Mouse (Mus musculus): Measurements from ENCODE around the gene Copz2. TPM values are rescaled to one million over a fixed set of nuclear protein-coding genes. Genes with fewer than 3 reads are reported as not detected.
A peak's percentile ranks its signal among the peaks of the same experiment; 100 is the strongest.
"Not testable (repeated sequence)": the region's sequence is repeated elsewhere in the genome, so short reads cannot be mapped to it uniquely, and the experiment has no call there.

The Copz2 gene
- total RNA-seq, 2 experiments from 2014 or later = 57.4 to 63.3 TPM

DNA sequence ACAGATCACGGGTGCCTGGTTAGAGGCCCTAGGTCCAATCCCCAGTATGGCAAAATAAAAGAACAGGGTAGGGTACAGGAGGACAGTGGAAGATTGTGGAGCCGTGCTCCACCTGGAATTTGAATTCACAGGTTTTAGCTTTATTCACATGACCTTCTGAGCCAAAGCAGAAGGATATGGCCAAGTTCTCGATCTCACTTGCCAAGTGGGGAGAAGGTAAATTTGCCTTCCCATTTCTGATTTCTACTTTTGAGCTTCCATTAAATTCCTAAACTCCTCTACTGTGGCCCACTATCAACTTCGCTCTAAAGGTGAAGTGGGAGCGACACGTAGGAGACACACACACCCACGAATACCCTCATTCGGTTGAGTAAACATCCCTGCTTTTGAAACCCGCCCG lies 20.8 kb upstream of the Copz2 start:
- no peak for DNase-seq

DNA sequence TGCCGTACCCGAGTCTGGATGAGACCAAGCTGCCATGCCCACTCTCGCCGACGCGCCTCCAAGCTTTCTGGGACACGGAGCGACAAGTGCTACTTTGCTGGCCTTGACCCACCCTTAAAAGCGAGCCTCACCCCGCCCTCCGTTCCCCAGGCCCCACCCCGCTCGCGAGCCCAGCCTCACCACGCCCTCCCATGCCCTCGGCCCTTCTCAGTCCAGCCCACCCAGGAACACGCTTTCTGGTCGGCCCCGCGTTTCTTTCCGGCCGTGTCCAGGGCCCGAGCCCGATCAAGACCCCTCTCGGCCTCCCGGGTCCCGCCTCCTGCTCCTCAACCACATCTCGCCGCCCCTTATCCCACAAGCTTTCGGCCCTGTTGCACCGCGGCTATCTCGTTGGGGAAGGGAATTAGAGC lies 20.3 kb upstream of the Copz2 start:
- DNase-seq = peak; percentile 96

DNA sequence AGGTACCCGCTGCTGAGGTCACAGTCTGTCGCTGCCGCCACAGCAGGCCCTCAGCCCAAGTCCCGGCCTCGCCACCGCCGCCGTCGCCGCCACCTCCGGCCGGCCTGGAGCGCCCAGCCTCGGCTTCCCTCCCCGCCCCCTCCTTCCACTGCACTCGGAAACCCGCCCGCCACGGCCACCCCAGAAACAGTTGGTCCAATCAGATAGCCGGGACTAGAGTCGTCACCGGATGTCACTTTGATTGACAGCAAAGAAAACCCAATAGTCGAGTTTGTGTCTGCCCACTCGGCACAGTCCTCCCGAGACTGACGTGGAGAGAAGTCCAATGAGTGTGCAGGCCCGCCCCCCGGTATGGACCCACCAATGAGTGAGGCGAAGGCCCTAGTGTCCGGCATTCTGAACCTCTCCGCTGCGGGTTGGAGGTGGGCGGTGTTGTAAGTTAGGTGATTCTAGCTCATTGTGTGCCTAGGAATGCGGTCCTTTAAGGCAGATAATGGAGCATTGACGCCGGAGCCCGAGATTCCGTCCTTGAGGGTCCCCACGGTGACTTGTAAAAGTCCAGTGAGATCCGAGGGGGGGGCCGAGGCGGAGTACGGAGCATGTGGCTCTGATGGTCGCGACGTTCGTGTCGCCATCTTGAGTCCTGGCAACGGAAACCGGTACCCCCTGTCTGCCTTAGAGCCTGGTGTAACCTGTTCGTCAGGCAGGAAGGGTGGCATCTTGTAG lies 19.7 kb upstream of the Copz2 start, which contains the start of gene Nfe2l1:
Gene Nfe2l1 (minus strand): TSS at position 156 of the 726 bp plus-strand sequence.
- peak; percentile 98 to 99 for DNase-seq

DNA sequence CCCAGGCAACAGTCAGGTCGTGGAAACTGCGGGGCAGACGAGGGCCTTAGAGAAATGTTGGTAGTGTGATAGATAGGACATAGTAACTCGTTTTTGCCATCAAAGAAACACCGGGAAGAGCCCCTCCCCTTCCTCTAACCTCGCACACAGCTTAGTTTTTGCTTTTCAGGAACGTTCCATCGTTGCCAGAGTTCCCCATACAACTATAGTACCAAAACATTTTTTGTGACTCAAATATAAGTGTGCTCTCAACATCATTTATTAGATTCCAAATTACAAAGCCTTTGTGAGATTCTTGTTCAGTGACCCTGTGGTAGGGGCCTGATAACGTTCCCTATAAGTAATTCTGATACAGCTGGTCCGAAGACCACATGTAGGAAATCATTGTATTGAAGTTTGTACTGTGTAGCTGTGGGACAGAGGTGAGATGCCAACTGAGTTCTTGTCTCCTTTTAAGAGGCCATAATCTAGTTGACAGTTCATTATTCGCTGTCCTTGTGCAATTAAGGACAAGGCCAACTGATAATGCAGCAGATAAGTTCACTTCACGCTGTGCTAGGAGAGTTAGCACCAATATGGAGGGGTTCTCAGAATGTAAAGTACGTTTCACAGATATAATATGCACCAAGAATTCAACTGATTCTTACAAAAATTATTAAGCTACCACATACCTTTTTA lies 19.0 kb upstream of the Copz2 start:
- DNase-seq = no peak

DNA sequence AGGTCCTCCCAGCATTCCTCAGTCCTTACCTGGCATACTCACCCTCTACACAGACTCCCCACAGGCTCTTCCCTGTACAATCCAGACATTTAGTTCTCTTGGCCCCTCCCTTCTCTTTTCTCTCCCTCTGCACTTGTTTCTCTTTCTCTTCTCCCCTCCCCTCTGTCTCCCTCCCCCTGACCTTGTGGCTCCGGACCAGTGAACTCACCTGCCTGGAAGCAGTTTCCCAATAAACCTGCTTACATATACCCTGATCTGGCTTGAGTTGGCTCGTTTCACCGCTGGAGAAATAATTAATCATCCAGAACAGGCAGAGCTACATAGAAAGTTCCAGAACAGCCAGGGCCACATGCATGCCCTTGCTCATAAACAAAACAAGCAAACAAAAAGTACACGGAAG lies 18.2 kb upstream of the Copz2 start:
- no peak for DNase-seq

DNA sequence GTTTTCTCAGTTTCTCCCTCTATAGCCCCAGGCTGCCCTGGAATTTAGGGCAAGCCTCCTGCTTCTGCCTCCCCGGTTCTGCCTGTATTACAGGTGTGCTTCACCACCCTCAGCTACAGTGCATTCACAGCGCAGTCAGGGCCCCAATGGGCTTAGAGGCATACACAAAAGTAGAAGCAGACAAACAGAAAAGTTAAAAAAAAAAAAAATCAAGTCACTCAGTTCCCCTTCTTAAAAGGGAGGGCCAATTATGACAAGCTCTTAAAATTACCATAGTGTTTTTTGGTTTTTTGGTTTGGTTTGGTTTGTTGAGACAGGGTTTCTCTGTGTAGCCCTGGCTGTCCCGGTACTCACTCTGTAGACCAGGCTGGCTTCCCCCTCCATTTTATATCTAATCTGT lies 17.1 kb upstream of the Copz2 start:
- no peak for DNase-seq

DNA sequence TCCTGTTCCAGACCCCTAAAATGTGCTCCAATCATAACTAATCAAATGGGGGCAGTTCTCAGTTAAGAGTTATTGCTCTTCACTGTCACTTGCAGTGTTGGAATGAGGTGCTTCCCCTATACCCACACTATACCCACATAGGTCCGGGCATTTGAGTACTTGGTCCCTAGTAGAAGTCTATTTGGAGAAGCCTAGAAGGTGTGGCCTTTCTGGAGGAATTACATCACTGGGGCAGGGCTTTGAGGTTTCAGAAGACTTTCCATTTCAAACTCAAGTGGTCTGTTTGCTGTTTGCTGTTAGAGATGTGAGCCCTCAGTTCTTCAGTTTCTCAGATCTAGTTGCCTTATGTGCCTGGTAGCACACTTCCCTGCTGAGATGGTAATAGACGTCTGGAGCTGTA lies 16.7 kb upstream of the Copz2 start:
- DNase-seq = no peak

DNA sequence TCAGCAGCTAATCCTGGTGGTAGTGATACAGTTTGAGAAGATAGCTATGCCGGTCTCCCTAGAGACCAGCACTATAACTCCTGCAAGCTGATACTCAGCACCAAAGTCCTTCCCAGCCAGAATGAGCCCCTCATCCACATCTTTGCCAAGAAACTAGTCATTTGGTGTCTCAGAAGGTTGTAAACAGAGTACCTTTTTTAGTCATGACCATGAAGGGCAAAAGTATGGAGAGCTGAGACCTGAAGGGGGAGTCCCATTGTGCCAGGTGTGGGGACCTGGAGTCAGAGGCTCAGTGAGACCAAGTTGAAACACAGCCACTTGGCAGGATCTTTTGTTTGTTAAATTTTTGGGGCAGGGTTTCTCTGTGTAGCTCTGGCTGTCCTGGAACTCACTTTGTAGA lies 15.5 kb upstream of the Copz2 start:
- no peak for DNase-seq

DNA sequence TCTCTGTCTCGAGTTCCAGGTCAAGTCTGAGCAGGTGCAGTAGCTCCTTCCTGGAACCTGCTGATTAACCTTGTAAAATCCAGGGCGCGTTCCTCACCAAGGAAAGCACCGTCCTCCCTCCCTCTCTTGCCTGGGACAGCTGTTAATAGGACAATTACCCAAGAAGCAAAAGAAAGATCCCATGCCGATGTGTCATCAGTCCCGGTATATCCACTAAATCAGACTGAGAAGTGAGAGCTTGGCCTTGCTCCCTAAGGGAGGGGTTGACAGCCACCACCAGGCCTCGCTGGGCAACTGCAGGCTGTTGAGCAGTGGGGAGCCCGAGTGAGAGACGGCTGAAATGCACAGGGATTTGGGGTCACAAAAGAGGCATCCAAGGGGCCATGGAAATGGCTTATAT lies 12.4 kb upstream of the Copz2 start:
- DNase-seq = peak; percentile 62 to 63

DNA sequence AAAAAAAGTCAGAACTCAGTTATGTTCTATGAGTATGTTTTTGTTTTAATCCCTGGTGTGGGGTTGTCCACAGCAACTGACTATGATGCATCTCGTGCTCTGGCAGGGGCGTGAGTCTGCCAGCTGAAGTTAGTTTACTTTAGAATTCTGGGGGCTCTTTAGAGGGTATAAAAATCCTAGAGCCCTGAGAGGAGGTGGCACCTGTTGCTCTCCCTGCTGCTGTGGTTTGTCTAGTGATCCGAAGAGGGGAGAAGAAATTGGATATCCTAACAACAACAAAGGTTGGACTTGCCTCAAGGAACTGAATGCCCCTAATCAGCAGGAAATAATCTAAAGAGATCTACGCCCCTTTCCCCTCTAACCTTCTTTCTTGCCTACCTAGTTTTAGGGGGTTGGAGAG lies 11.3 kb upstream of the Copz2 start:
- DNase-seq = no peak

DNA sequence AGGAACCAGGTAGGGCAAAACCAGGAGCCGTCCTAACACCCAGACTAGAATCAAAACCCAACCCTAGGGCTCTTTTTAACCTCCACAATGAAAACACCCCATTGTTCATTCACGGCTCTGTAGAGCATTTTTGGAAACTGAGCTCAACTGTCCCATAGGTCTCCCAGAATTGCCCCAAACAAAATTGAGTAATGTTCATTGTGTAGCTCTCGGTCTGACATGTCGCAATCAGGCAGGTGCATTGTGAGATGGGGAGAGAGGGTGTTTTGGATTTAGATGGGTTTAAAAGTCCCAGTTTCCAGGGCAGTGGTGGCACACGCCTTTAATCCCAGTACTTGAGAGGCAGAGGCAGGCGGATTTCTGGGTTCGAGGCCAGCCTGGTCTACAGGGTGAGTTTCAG lies 10.2 kb upstream of the Copz2 start:
- no peak for DNase-seq

DNA sequence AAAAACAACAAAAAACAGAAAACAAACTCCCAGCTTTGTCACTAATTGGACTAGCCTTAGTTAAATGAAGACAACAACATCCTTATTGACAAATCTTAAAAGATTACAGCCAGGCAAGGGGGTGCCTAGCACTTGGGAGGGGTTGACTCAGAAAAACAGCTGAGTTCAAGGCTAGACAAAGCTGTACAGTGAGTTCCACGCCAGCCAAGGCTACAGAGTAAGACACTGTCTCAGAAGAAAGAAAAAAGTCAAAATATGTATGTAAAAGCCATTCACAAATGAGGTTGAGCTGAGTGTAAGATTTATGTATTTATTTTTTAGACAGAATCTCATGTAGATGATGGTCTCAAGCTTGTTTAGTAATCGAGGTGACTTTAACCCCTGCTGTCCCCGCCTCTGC lies 9.8 kb upstream of the Copz2 start:
- DNase-seq = no peak

DNA sequence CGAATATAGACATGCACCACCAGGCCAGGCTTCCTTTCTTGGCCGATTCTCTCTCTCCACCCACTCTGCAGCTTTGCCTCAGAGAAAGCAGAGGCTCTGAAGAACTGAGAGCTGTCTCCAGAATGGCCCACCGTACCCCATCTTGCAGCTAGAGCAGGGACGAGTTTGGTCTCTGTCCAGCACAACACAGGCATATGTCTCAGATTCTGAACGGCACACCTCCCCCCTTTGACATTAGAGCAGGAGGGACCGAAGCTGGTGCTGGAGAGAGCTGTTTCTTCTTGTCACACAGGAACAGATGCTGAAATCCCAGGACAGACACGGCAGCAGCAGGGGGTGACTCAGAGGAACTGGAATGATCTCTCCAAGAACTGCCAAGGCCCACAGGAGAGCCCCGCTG lies 9.4 kb upstream of the Copz2 start:
- peak; percentile 53 to 58 for DNase-seq

DNA sequence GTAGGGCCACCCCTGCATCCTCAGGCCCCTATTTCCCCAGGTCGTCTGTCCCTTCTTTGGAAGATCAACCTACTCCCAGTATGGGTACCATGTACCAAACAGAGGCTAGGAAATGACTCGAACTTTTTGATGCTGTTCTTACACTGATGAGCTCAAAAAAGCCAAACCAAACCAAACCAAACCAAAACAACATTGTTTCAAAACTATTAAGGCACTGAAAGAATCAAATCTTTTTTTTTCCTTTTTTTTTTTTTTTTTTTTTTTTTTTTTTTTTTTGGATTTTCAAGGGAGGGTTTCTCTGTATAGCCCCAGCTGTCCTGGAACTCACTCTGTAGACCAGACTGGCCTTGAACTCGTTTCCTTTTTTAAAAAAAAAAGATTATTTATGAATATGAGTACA lies 6.0 kb upstream of the Copz2 start:
- DNase-seq = no peak

DNA sequence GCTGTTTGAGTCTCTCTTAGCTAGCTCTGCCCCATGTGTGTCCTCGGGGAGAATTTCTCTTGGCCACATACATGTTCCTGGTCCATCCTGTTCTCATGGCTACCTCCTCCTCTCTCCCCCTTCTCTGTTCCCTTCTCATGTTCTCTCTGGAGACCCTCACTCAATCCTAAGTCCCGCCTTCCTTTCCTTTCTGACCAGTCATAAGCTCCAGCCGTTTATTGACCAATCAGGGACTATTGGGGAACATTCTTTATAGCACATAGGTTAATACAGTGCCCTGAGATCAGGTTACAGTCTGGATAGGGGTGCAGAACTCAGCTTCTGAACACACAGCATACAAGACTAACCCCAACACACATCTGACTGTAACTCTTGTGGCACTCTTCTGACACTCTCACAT lies 2.4 kb upstream of the Copz2 start:
- no peak for DNase-seq

DNA sequence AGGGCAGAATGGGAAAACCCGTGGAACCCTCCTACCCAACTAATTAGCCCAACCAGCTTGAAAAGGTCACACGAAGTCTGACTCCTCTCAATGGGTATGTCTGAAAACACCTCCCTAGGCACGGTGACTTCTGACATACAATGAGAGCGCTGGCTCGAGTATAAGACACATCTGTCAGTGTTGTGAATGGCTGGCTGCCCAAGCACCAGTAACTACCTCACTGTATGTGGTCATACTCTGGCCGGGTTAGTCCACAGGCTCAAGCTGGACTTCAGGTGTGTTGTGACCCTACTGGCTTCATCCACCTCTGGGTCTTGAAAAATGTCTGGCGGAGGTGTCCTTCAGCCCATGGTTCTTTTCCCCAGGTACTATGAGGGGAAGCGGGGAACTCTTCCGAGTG lies 976 bp upstream of the Copz2 start:
- no peak for DNase-seq

DNA sequence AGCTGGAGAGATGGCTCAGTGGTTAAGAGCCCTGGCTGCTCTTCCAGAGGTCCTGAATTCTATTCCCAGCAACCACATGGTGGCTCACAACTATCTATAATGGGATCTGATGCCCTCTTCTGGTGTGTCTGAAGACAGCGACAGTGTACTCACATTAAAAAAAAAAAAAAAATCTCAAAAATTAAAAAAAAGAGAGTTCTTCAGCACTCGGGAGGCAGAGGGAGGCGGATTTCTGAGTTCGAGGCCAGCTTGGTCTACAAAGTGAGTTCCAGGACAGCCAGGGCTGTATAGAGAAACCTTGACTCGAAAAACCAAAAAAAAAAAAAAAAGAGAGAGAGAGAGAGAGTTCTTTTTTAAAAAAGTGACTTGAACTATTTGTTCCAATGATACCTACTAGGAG lies 525 bp upstream of the Copz2 start:
- DNase-seq = not testable (repeated sequence)

DNA sequence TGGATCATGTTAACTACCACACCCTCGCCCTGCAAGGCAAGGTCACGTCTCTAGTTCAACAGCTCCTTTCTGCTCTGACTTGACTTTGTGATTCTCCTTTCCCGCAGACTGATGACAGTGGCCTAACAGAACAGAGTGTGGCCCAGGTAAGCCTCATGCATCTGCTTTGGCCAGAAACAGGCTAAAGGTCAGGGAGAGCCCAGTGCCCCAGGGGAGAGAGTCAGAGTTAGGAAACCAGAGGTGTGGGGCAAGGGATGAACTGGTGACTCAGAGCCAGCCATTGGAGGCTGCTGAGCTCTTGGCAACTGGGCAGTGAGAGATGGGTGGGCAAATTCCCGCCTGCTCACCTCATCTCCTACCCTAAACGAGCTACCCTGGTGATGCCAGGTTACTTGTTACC lies 7.8 kb downstream of the Copz2 start:
- DNase-seq = peak; percentile 51 to 55

DNA sequence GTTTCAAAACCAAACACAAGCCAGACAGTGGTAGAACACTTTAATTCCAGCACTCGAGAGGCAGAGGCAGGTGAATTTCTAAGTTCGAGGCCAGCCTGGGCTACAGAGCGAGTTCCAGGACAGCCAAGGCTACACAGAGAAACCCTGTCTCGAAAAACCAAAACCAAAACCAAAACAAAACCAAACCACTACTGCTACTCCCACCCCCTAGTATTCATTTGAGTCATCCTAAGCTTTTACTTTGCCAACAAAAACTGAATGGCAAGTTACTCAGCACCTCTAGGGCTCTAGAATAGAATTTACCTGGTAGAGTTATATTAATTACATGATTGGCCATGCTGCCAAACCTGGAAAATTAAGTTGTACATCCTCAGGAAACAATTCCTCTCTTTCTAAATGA lies 10.0 kb downstream of the Copz2 start:
- DNase-seq = no peak

DNA sequence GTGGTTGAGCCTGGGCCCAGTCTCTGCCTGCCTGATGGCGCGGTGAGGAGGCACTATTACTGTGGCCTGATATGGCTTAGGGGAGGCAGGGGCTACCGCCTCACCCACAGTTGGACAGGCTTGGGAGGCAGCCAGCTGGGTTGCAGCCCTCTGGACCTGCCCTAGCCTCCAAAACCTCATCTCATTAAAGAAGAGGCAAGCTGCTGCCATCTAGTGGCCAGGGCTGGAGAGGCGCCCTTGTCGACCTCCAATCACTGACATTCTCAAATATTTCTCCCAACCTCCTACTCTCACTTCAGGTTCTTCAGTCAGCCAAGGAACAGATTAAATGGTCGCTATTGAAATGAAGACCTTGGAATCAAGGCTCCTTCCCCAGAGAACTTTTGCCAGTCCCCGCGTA lies 10.9 kb downstream of the Copz2 start:
- peak; percentile 86 to 90 for DNase-seq

DNA sequence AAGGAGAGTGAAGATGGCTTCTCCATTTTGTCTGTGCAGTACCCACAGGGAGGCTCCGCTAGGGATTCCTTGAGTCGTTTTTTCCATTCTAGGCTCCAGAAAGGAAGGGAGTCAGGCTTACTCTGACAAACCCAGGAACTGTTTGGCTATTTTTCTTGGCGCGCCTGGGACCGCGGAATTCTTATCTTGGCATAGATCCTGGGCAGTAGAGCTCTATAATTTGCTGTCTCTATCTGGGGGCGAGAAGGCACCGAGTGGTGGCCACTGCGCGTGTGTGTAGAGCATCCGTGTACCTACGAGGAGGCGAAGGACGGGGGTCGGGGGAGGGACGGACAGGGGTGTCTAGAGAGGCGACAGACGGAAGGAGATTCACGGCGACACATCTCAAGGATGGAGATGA lies 11.8 kb downstream of the Copz2 start:
- DNase-seq = peak; percentile 55 to 58

DNA sequence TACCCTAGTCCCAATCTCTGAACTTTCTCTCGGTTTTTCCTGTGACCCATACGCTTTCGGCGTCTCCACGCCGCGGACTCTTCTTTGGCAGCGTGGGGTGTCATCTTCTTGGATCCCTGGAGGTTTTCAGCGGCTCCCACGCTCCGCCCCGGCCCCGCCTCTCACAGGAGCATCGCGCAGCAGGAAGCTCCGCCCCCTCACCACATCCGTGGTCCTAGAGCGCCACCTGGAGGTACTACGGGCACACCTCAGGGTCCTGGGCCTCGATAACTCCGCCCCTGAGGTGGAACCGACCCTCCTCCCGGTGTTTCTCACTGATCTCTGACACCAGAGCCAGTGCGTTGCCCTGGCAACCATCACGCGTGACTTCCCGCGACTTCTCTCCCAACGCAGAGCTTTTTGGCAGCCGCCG lies 12.2 kb downstream of the Copz2 start:
- DNase-seq = peak; percentile 97 to 98

DNA sequence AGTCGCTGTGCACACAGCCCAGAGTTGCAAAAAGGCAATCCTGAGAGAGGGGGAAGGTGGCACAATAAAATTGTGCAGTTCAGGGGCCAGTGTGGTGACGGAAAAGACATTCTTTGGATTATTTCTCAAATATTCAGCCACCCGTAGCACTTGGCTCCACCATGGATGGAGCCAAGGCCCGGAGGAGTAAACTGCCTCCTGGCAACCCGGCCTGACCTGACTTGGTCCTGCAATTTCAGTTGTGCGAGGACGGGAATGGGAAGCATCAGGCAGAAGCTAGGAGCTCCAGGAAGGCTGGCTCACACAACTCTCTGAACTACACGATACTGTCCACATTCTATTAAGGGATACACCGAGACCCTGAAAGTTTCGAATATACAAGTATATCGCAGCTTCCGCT lies 12.9 kb downstream of the Copz2 start:
- DNase-seq = no peak

Data from adrenal gland, postnatal 36 days (tissue).